Mouse (Mus musculus) small intestine, adult 2 months (tissue): ENCODE data around the gene Exosc3. TPM values are rescaled to one million over a fixed set of nuclear protein-coding genes. Genes with fewer than 3 reads are reported as not detected.

ENCODE experiments used
- H3K27ac ChIP-seq: fragments of 200-500 bp; 2 replicates; pipeline ENCODE4 v1.5.1; 2012; ENCODE audit warnings: low read depth, low read length, control low read depth, inconsistent platforms; ENCODE audit not compliant: insufficient read depth
- H3K27me3 ChIP-seq: fragments of 200-500 bp; 2 replicates; pipeline ENCODE4 v1.6.1; 2012; ENCODE audit warnings: mild to moderate bottlenecking, moderate library complexity, low read length, inconsistent platforms; ENCODE audit not compliant: control insufficient read depth, insufficient read depth
- H3K36me3 ChIP-seq: fragments of 200-500 bp; 2 replicates; pipeline ENCODE4 v1.6.1; 2012; ENCODE audit warnings: mild to moderate bottlenecking, low read length, control low read depth, inconsistent platforms; ENCODE audit not compliant: control insufficient read depth, insufficient read depth
- H3K4me1 ChIP-seq: fragments of 200-500 bp; 2 replicates; pipeline ENCODE4 v1.6.1; 2012; ENCODE audit warnings: low read length, inconsistent platforms, mixed read lengths; ENCODE audit not compliant: control insufficient read depth, insufficient read depth, insufficient read length
- H3K4me3 ChIP-seq: fragments of 200-500 bp; 2 replicates; pipeline ENCODE4 v1.5.1; 2012; ENCODE audit warnings: low read depth, mild to moderate bottlenecking, control low read depth, inconsistent platforms, low read length, moderate library complexity
- CTCF ChIP-seq: fragments of 200-500 bp; IDR thresholded peaks from 2 replicates; pipeline ENCODE4 v1.5.1; 2012; ENCODE audit warnings: low read depth, mild to moderate bottlenecking, control low read depth, inconsistent platforms, low read length, moderate library complexity, mixed read lengths; ENCODE audit not compliant: insufficient replicate concordance, insufficient read length; ENCODE audit errors: extremely low read depth
- POLR2A ChIP-seq: fragments of 200-500 bp; IDR thresholded peaks from 2 replicates; pipeline ENCODE4 v1.6.1; 2012; ENCODE audit warnings: low read depth, mild to moderate bottlenecking, control low read depth, inconsistent platforms, low read length, moderate library complexity
- WGBS: fragments of 180-500 bp; shearing (Covaris S2); methylation state at CpG from one replicate; pipeline ENCODE4 v1.1.7; 2018; 5-methylcytosine and 5-hydroxymethylcytosine counted together
- polyA plus RNA-seq: library from polyadenylated mRNA; depleted of rRNA; stranded (reverse); fragments of >200 nt; gene quantifications from 2 replicates; pipeline ENCODE4 v1.2.3, GENCODE M21; 2012

Exosc3 gene
- polyA plus RNA-seq, 1 experiment, result 32.6 TPM

- TF ChIP-seq CTCF (no peak), POLR2A (no peak)
- WGBS, result 88% methylated on average over 3 of the region's 3 CpGs
Observed at GRCm38 (mm10) chr4:45371261-45371660, 28.7 kb upstream of the Exosc3 start.

GRCm38 (mm10) chr4:45356653-45357052 lies 14.1 kb upstream of the Exosc3 start:
- no peak for TF ChIP-seq POLR2A
- TF ChIP-seq CTCF, result no peak
- Histone ChIP-seq H3K4me1 (no peaks in the 10 kb centered on the region), H3K27ac (no peak overlapping the region), H3K4me3 (no peak overlapping the region), H3K36me3 (peaks cover 25% of the 10 kb centered on the region), H3K27me3 (no peaks in the 10 kb centered on the region)
- 84% methylated on average over 3 of the region's 3 CpGs for WGBS

More at GRCm38 (mm10) chr4:45371261-45371660, 28.7 kb upstream of the Exosc3 start:
- Histone ChIP-seq H3K36me3 (peaks cover 42% of the 10 kb centered on the region), H3K27me3 (no peaks in the 10 kb centered on the region), H3K27ac (no peak overlapping the region), H3K4me3 (no peak overlapping the region), H3K4me1 (no peaks in the 10 kb centered on the region)

GRCm38 (mm10) chr4:45341669-45342249 lies 773 bp downstream of the Exosc3 start, which contains the start of gene Dcaf10:
TSS of gene Dcaf10 (plus strand) at chr4:45342101.
- TF ChIP-seq CTCF (peak; percentile 40; the same call in 1 of the 2 replicates), POLR2A (peak; percentile 69)
- no peaks in the 10 kb centered on the region for H3K27me3 ChIP-seq
- H3K4me3 ChIP-seq, result peak within 1 kb of the TSS; percentile 81
- WGBS, result under 1% methylated on average over 35 of the region's 42 CpGs
- H3K36me3 ChIP-seq, result peaks cover 6% of the 10 kb centered on the region; the same call in 1 of the 2 replicates
- H3K4me1 ChIP-seq, result peaks cover 4% of the 10 kb centered on the region; the same call in 1 of the 2 replicates
- peak within 1 kb of the TSS; percentile 50 for H3K27ac ChIP-seq

- Histone ChIP-seq H3K4me3 (no peak overlapping the region), H3K27ac (no peak overlapping the region), H3K27me3 (no peaks in the 10 kb centered on the region), H3K4me1 (peaks cover 4% of the 10 kb centered on the region; the same call in 1 of the 2 replicates), H3K36me3 (peaks cover 4% of the 10 kb centered on the region; the same call in 1 of the 2 replicates)
- WGBS, result 66% methylated on average over 9 of the region's 9 CpGs
- TF ChIP-seq POLR2A (no peak), CTCF (no peak)
Observed at GRCm38 (mm10) chr4:45341226-45341625, 1.3 kb downstream of the Exosc3 start.

- 52% methylated on average over 3 of the region's 3 CpGs for WGBS
Observed at GRCm38 (mm10) chr4:45332466-45332865, 10.1 kb downstream of the Exosc3 start.

GRCm38 (mm10) chr4:45331139-45331538 lies 11.4 kb downstream of the Exosc3 start:
- H3K4me3 ChIP-seq, result no peak overlapping the region
- WGBS, result 50% methylated on average over 7 of the region's 7 CpGs
- TF ChIP-seq POLR2A (no peak), CTCF (no peak)
- H3K36me3 ChIP-seq, result no peaks in the 10 kb centered on the region
- no peaks in the 10 kb centered on the region for H3K4me1 ChIP-seq
- no peak overlapping the region for H3K27ac ChIP-seq
- no peaks in the 10 kb centered on the region for H3K27me3 ChIP-seq

More at GRCm38 (mm10) chr4:45332466-45332865, 10.1 kb downstream of the Exosc3 start:
- Histone ChIP-seq H3K36me3 (no peaks in the 10 kb centered on the region), H3K4me1 (no peaks in the 10 kb centered on the region), H3K4me3 (no peak overlapping the region), H3K27me3 (no peaks in the 10 kb centered on the region), H3K27ac (no peak overlapping the region)
- TF ChIP-seq POLR2A (no peak), CTCF (no peak)

- peaks cover 15% of the 10 kb centered on the region for H3K36me3 ChIP-seq
- peak overlapping the region; percentile 98 for H3K4me3 ChIP-seq
- H3K27me3 ChIP-seq, result no peaks in the 10 kb centered on the region
- H3K4me1 ChIP-seq, result peaks cover 2% of the 10 kb centered on the region; the same call in 1 of the 2 replicates
- H3K27ac ChIP-seq, result peak overlapping the region; percentile 78
- WGBS, result under 1% methylated on average over 56 of the region's 56 CpGs
- TF ChIP-seq CTCF (no peak), POLR2A (peak; percentile 77)
Observed at GRCm38 (mm10) chr4:45320159-45320816, 22.2 kb downstream of the Exosc3 start.
